Mouse (Mus musculus): ENCODE measurements around the gene Gpr18.

DNA sequence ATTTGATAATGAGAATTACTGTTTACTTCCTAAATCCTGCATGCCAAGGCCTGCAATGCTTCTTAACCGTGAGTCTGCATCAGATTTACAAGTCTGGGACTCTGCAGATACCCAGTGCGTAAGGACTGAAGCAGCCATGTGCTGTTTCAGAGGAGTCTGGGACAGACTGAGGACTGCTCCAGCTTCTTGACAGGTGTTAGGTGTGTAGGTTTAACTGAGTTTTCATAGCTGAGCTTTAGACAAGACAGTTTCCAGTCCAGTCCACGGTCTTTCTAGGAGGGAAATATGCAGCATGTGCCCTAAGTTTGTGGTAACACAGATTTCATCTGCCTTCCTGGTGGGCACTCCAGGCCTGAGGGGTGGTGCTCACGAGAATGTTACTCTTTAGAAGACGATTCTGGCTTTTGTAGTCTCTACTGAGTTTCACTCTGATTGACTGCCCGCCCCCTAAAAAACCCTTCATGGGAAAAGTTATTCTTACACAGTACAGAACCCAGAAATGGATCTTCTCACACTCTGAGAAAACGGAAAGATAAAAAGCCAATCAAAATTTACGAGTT, 31.7 kb upstream of the Gpr18 start:
- no peak for TF ChIP-seq CTCF (IDR thresholded peaks at IDR 0.05)
- no peak for TF ChIP-seq EP300 (IDR thresholded peaks at IDR 0.05; ENCODE audit: insufficient read depth, low read depth, low read length)
- TF ChIP-seq POLR2A (IDR thresholded peaks at IDR 0.05; ENCODE audit: insufficient read depth, low read depth, low read length), result no peak

Measured in heart, adult 2 months (tissue).